Mouse (Mus musculus): ENCODE data around the gene Macrod2. TPM values are rescaled to one million over a fixed set of nuclear protein-coding genes. Genes with fewer than 3 reads are reported as not detected.

The Macrod2 gene
- polyA plus RNA-seq, 1 experiment from 2014 or later: 40.0 TPM

GRCm38 (mm10) chr2:141169586-141169985 is 774.5 kb downstream of the Macrod2 start:
- H3K9ac ChIP-seq: no peak overlapping the region
- H3K27me3 ChIP-seq (replicated peaks): no peaks in the 10 kb centered on the region
- no peaks in the 10 kb centered on the region for H3K36me3 ChIP-seq
- ATAC-seq: no peak
- H3K4me2 ChIP-seq (replicated peaks): no peak overlapping the region
- no peaks in the 10 kb centered on the region for H3K4me1 ChIP-seq (replicated peaks)
- no peak overlapping the region for H3K4me3 ChIP-seq (replicated peaks)
- 70% methylated on average over 3 of the region's 3 CpGs for WGBS
- H3K9me3 ChIP-seq: no peaks in the 10 kb centered on the region
- H3K27ac ChIP-seq: no peak overlapping the region

GRCm38 (mm10) chr2:141173167-141173566 is 778.1 kb downstream of the Macrod2 start:
- no peak for ATAC-seq
- no peaks in the 10 kb centered on the region for H3K27me3 ChIP-seq (replicated peaks)
- H3K4me3 ChIP-seq (replicated peaks): no peak overlapping the region
- no peak overlapping the region for H3K4me2 ChIP-seq (replicated peaks)
- 69% methylated on average over 1 of the region's 1 CpGs for WGBS
- no peaks in the 10 kb centered on the region for H3K36me3 ChIP-seq
- H3K4me1 ChIP-seq (replicated peaks): no peaks in the 10 kb centered on the region
- H3K27ac ChIP-seq: no peak overlapping the region
- H3K9ac ChIP-seq: no peak overlapping the region
- no peaks in the 10 kb centered on the region for H3K9me3 ChIP-seq

GRCm38 (mm10) chr2:141173607-141174006 is 778.5 kb downstream of the Macrod2 start:
- Histone ChIP-seq H3K4me3 (replicated peaks) (no peak overlapping the region), H3K27ac (no peak overlapping the region), H3K9ac (no peak overlapping the region), H3K36me3 (no peaks in the 10 kb centered on the region), H3K4me1 (replicated peaks) (no peaks in the 10 kb centered on the region), H3K4me2 (replicated peaks) (no peak overlapping the region), H3K9me3 (no peaks in the 10 kb centered on the region), H3K27me3 (replicated peaks) (no peaks in the 10 kb centered on the region)
- ATAC-seq: no peak
- WGBS: 72% methylated on average over 3 of the region's 3 CpGs

- H3K4me2 ChIP-seq (replicated peaks): no peak overlapping the region
- no peaks in the 10 kb centered on the region for H3K36me3 ChIP-seq
- no peak overlapping the region for H3K4me3 ChIP-seq (replicated peaks)
- no peaks in the 10 kb centered on the region for H3K27me3 ChIP-seq (replicated peaks)
- no peak overlapping the region for H3K27ac ChIP-seq
- ATAC-seq: no peak
- no peak overlapping the region for H3K9ac ChIP-seq
- no peaks in the 10 kb centered on the region for H3K9me3 ChIP-seq
- 49% methylated on average over 1 of the region's 1 CpGs for WGBS
- H3K4me1 ChIP-seq (replicated peaks): no peaks in the 10 kb centered on the region
Observed at GRCm38 (mm10) chr2:141180656-141181055, 785.5 kb downstream of the Macrod2 start.

- Histone ChIP-seq H3K9me3 (no peaks in the 10 kb centered on the region), H3K27me3 (replicated peaks) (no peaks in the 10 kb centered on the region), H3K36me3 (no peaks in the 10 kb centered on the region), H3K4me1 (replicated peaks) (no peaks in the 10 kb centered on the region), H3K4me2 (replicated peaks) (no peak overlapping the region), H3K27ac (no peak overlapping the region), H3K4me3 (replicated peaks) (no peak overlapping the region), H3K9ac (no peak overlapping the region)
- WGBS: 79% methylated on average over 5 of the region's 5 CpGs
- ATAC-seq: no peak
Observed at GRCm38 (mm10) chr2:141182034-141182759, 787.1 kb downstream of the Macrod2 start.

- Histone ChIP-seq H3K9ac (no peak overlapping the region), H3K4me1 (replicated peaks) (no peaks in the 10 kb centered on the region), H3K9me3 (no peaks in the 10 kb centered on the region), H3K27ac (no peak overlapping the region), H3K4me3 (replicated peaks) (no peak overlapping the region), H3K4me2 (replicated peaks) (no peak overlapping the region), H3K27me3 (replicated peaks) (no peaks in the 10 kb centered on the region), H3K36me3 (no peaks in the 10 kb centered on the region)
- no peak for ATAC-seq
Observed at GRCm38 (mm10) chr2:141194476-141194875, 799.4 kb downstream of the Macrod2 start.

GRCm38 (mm10) chr2:141200481-141200880 is 805.4 kb downstream of the Macrod2 start:
- no peak for ATAC-seq
- 67% methylated on average over 4 of the region's 4 CpGs for WGBS

GRCm38 (mm10) chr2:141201303-141202014 is 806.4 kb downstream of the Macrod2 start:
- Histone ChIP-seq H3K4me2 (replicated peaks) (no peak overlapping the region), H3K9me3 (no peaks in the 10 kb centered on the region), H3K9ac (no peak overlapping the region), H3K27ac (no peak overlapping the region), H3K4me3 (replicated peaks) (no peak overlapping the region), H3K27me3 (replicated peaks) (no peaks in the 10 kb centered on the region), H3K36me3 (no peaks in the 10 kb centered on the region), H3K4me1 (replicated peaks) (no peaks in the 10 kb centered on the region)
- 80% methylated on average over 2 of the region's 2 CpGs for WGBS
- no peak for ATAC-seq

More at GRCm38 (mm10) chr2:141200481-141200880, 805.4 kb downstream of the Macrod2 start:
- Histone ChIP-seq H3K4me1 (replicated peaks) (no peaks in the 10 kb centered on the region), H3K9me3 (no peaks in the 10 kb centered on the region), H3K27me3 (replicated peaks) (no peaks in the 10 kb centered on the region), H3K9ac (no peak overlapping the region), H3K27ac (no peak overlapping the region), H3K36me3 (no peaks in the 10 kb centered on the region), H3K4me3 (replicated peaks) (no peak overlapping the region), H3K4me2 (replicated peaks) (no peak overlapping the region)

GRCm38 (mm10) chr2:141202015-141202364 is 806.9 kb downstream of the Macrod2 start:
- H3K9me3 ChIP-seq: no peaks in the 10 kb centered on the region
- WGBS: 80% methylated on average over 1 of the region's 1 CpGs
- H3K9ac ChIP-seq: no peak overlapping the region
- no peaks in the 10 kb centered on the region for H3K36me3 ChIP-seq
- no peak overlapping the region for H3K4me2 ChIP-seq (replicated peaks)
- H3K27me3 ChIP-seq (replicated peaks): no peaks in the 10 kb centered on the region
- H3K4me1 ChIP-seq (replicated peaks): no peaks in the 10 kb centered on the region
- no peak overlapping the region for H3K27ac ChIP-seq
- no peak for ATAC-seq
- no peak overlapping the region for H3K4me3 ChIP-seq (replicated peaks)

- no peak for ATAC-seq
- Histone ChIP-seq H3K9me3 (no peaks in the 10 kb centered on the region), H3K4me3 (replicated peaks) (no peak overlapping the region), H3K27me3 (replicated peaks) (no peaks in the 10 kb centered on the region), H3K36me3 (no peaks in the 10 kb centered on the region), H3K27ac (no peak overlapping the region), H3K4me2 (replicated peaks) (no peak overlapping the region), H3K4me1 (replicated peaks) (no peaks in the 10 kb centered on the region), H3K9ac (no peak overlapping the region)
- 84% methylated on average over 5 of the region's 5 CpGs for WGBS
Observed at GRCm38 (mm10) chr2:141211346-141211745, 816.2 kb downstream of the Macrod2 start.

- Histone ChIP-seq H3K9me3 (no peaks in the 10 kb centered on the region), H3K4me3 (replicated peaks) (no peak overlapping the region), H3K4me1 (replicated peaks) (no peaks in the 10 kb centered on the region), H3K9ac (no peak overlapping the region), H3K4me2 (replicated peaks) (no peak overlapping the region), H3K27me3 (replicated peaks) (no peaks in the 10 kb centered on the region), H3K27ac (no peak overlapping the region), H3K36me3 (no peaks in the 10 kb centered on the region)
- 94% methylated on average over 2 of the region's 2 CpGs for WGBS
- ATAC-seq: no peak
Observed at GRCm38 (mm10) chr2:141212291-141212690, 817.2 kb downstream of the Macrod2 start.

GRCm38 (mm10) chr2:141217490-141217889 is 822.4 kb downstream of the Macrod2 start:
- WGBS: 56% methylated on average over 2 of the region's 2 CpGs
- no peaks in the 10 kb centered on the region for H3K36me3 ChIP-seq
- H3K27me3 ChIP-seq (replicated peaks): no peaks in the 10 kb centered on the region
- H3K4me2 ChIP-seq (replicated peaks): no peak overlapping the region
- H3K9ac ChIP-seq: no peak overlapping the region
- no peak overlapping the region for H3K4me3 ChIP-seq (replicated peaks)
- no peaks in the 10 kb centered on the region for H3K9me3 ChIP-seq
- H3K27ac ChIP-seq: no peak overlapping the region
- no peak for ATAC-seq
- no peaks in the 10 kb centered on the region for H3K4me1 ChIP-seq (replicated peaks)

- no peaks in the 10 kb centered on the region for H3K27me3 ChIP-seq (replicated peaks)
- H3K36me3 ChIP-seq: no peaks in the 10 kb centered on the region
- H3K4me2 ChIP-seq (replicated peaks): no peak overlapping the region
- H3K27ac ChIP-seq: no peak overlapping the region
- no peaks in the 10 kb centered on the region for H3K4me1 ChIP-seq (replicated peaks)
- H3K9me3 ChIP-seq: no peaks in the 10 kb centered on the region
- H3K4me3 ChIP-seq (replicated peaks): no peak overlapping the region
- 77% methylated on average over 3 of the region's 3 CpGs for WGBS
- H3K9ac ChIP-seq: no peak overlapping the region
- no peak for ATAC-seq
Observed at GRCm38 (mm10) chr2:141217925-141218324, 822.8 kb downstream of the Macrod2 start.

All from intestine, embryonic 15.5 days (tissue).